Mouse (Mus musculus) cerebellum, adult 9-11 months (tissue): ENCODE results near the gene Phf20.
"Not testable (repeated sequence)": the region's sequence is repeated elsewhere in the genome, so short reads cannot be mapped to it uniquely, and the experiment has no call there.

ENCODE experiments used
- DNase-seq: peaks from one replicate; pipeline ENCODE4 v3.0.0; 2022

Gene Phf20

GRCm38 (mm10) chr2:156196302-156197128 lies at the start of gene Phf20:
TSS of gene Phf20 (plus strand) at chr2:156196466.
- peak; percentile 98 for DNase-seq

DNA sequence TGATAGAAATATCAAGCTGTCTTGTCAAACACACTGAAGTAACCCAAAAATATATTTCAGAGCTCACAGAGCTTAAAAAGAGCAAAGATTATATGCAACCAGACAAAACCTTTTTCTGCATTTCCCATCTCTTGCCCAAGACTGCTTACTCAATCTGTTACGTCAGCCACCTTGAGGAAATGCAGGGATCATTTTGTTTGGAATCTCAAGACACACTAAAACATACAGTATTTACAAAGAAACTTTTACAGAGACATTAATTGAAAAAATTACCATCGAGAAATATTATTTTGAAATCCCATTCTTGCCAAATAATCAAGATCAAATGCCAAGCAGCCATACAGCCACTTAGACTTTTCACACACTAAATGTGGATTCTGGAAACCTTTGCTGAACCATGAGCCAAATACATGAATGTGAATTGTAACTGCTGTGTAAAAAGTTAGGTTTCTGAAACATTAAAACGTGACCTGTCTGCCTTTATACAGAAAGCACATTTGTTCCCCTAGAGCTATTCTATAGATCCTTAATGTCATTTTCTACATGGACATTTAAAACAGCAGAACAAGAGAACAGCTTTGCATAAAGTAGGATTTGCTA lies 48.9 kb upstream of the Phf20 start:
- DNase-seq: no peak

DNA sequence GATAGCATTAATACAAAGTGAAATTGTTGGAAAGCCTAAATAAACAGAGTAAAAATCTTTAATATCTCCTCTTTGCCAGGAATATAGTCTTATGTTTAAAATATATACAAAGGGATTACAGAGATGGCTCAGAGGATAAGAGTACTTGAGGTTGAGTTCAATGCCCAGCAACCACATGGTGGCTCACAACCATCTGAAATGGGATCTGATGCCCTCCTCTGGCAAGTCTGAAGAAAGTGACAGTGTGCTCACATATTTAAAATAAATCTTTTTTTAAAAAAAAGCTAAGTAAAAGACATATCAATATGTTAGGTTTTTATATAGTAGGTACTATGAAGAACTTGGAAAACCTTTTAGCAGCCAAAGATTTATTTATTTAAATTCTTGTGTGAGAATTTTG lies 44.7 kb upstream of the Phf20 start:
- DNase-seq: no peak

DNA sequence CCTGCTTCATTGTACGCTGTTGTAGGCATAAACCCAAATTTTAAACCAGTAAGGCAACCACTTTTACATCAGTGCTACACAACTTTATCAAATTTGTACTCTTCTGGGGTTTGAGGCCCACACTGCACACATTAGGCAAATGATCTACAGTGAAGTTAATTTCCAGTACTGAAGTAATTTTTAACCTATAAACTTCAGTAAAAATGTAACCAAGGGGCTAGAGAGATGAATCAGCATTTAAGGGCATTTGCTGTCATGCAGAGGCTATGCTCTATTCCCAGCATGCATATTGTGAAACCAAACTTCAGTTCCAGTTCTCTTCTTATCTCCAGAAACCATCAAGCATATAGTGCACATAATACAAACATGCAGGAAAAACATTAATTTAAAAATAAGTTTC lies 30.8 kb upstream of the Phf20 start:
- DNase-seq: no peak

GRCm38 (mm10) chr2:156166557-156166956 lies 29.7 kb upstream of the Phf20 start:
- DNase-seq: no peak

GRCm38 (mm10) chr2:156177079-156177478 lies 19.2 kb upstream of the Phf20 start:
- DNase-seq: no peak

- no peak for DNase-seq
Observed at GRCm38 (mm10) chr2:156177651-156178050, 18.6 kb upstream of the Phf20 start.

- DNase-seq: peak; percentile 78
Observed at GRCm38 (mm10) chr2:156179046-156179795, 17.0 kb upstream of the Phf20 start.

DNA sequence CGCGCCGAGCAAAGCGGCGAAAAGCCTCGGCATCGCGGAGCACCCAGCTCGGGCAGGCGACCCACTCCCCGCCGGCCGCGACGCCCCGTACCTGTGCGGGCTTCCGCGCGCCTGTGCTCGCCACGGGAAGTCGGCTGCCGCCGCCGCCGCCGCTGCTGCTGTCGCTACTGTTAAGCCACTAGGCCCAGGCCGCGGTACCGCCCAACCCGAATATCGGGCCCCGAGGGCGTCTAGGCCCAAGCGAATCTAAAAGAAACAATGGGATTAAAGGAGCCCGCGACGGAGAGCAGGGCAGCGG lies 16.5 kb upstream of the Phf20 start:
- DNase-seq: no peak

DNA sequence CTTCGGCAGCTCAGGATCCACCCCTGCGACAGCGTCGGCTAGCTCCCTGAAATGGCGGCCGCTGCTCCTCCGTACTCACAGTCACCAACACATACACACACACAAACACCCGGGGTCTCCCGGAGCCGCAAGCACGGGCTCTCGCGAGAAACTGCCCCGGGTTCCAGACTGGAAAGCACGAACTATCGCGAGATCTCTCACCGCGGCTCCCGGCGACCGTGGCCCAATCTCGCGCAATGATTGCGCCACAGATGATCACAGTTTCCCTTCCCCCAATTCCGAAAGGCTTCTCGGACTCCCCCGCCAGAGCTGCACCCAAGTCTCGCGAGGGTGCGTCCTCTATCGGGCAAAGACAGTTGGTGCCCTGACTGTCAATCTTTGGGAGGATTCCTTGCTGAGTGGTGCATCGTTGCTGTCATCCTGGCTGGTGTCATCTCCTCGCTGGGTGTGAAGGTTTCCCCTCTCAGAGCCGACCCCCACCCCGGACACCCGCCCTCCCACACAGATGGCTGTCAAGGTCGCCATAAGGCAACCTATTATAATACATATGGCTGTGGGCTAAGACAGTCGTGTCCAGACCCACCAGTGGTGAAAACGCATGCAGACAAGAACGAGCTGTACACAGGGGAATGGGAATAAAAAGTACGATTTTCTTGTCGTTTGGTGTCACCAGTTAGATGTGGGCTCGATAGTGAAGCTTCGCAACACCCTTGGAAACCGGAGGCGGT lies 16.0 kb upstream of the Phf20 start, which contains the start of gene Rbm39:
Rbm39 (minus strand) TSS at position 145 of the 728 bp plus-strand sequence.
- DNase-seq: peak; percentile 100

DNA sequence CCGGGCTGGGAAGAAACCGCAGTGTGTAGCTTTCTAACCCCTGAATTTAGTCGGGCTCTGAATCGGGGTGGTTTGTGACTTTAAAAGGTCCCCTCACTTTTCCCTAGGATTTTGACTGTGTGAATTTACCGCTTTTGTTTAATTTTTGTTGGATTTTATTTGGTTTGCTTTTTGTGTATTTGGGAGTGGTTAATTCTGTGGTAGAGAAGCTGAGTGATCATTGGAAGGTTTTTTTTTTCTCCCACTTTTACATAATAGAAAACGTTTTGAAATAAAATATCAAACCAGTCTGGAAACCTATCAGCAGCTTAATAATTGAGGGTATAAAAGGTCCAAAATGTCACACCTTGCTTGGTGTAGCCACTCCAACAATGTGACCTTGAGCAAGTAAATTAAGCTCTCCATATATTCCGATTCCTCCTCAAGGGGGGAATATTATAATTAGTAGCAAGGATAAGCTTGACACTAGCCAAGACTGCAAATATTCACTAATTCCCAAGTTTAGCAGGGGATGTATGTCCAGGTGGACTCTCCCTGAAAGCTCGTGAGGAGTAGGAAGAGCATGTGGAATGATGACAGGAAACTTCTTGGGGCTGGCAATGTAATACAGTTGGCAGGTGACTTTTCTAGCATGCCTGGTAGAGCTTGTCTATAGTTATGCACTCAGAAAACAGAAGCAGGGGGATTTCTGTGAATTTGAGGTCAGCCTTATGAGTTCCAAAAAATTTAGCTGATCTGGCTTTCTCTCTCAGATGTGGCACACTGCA lies 15.3 kb upstream of the Phf20 start:
- no peak for DNase-seq

GRCm38 (mm10) chr2:156181592-156181991 lies 14.7 kb upstream of the Phf20 start:
- DNase-seq: no peak

DNA sequence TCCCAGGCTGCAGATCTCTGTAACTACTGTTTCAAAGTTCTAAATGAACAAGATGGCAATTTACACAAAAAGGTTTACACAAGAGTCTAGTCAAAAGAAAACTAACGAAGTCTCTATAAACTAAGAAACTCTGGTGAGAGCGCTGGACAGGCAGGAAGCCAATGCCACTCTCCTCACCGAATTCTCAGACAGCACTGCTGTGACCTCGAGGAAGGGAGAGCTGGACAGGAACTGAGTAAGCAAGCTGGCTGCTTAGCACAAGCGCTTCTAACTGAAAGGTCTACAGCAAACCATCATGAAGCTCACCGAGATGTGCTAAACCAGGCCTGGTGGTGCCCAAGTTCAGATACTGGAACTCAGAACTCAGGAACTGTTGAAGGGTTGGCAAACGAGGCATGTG lies 7.0 kb upstream of the Phf20 start:
- not testable (repeated sequence) for DNase-seq

GRCm38 (mm10) chr2:156190004-156190896 lies 6.0 kb upstream of the Phf20 start:
- DNase-seq: no peak

- no peak for DNase-seq
Observed at GRCm38 (mm10) chr2:156191540-156191939, 4.7 kb upstream of the Phf20 start.

- no peak for DNase-seq
Observed at GRCm38 (mm10) chr2:156192068-156192467, 4.2 kb upstream of the Phf20 start.

GRCm38 (mm10) chr2:156193066-156193862 lies 3.0 kb upstream of the Phf20 start:
- DNase-seq: no peak

DNA sequence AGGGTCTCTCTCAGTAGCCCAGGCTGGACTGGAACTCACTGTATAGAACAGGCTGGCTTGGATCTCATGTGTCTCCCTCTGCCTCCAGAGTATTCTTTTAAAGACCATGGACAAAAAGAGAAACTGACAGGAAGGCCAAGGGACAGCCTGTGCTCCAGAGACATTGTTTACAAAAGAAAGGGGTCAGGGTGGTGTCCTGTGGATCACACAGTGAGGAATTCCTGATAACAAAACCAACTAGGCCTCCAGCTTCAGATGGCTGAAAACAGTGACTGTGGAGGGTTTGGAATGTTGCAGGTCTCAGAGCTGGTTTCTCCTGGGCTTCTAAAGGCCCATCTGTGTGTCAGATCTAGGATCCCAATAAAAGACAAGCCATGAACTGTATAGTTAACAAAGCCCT lies 1.7 kb upstream of the Phf20 start:
- DNase-seq: no peak

DNA sequence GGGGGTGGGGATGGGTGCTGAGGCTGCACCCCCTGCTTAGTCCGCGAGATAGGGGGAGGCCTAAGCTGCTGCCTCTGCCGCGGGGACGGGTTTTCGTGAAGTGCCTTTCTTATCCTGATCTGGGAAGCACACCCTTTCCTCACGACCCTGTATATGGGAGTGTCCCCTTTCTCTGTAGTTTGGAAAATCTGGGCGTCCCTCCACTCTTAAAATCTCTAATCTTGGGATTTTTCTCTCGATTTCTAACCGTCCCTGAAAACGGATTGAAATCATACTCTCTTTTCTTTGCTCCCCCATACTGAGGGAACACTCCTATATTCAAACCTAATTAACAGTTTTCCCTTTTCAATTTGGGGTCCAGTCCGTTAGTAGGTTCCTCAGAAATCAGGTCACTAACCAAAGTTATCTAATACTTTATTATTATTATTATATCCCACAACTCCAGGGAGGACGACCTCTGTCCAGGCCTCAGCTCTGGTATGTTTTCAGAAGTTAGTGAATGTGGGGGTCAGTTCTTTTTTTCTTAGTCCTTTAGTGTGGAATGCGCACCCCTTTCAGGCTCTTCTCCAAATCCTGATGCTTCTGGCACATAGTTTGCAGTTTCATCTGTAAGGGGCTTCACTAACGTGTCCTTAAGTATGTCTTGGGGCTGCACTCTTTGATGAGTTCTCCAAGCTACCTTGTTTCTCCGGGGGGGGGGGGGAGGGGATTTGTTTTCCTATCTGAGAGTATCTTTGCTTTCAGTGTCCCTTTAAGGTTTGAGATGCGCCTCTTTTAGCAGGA lies 1.1 kb downstream of the Phf20 start:
- no peak for DNase-seq

DNA sequence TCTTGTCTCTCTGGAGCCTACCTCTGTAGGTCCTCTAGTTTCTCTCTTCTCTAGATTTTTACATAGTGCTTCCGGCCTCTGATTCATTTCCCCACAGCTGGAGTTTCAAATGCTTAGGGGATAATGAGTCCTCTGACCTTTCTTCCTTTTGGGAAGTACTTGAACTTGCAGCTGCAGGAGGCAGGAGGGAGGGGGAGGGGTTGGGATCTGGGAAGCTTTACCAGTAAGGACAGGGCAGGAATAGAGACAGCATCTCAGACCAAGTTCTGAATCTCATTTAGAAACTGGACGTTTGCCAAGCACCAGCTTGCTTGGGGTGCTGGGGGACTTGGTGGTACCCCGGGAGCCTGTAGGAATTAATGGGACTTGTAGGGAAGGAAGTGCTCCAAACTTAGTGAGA lies 3.7 kb downstream of the Phf20 start:
- DNase-seq: no peak
